Mouse (Mus musculus) T-helper 1 cell (primary cell): ENCODE results near the gene Fhod1.

ENCODE experiments used
- in situ Hi-C: fragments of 300-600 bp; cut with MboI, MseI; formaldehyde crosslinking; loops from one replicate; pipeline ENCODE4 v1.15.1; 2025; ENCODE audit warnings: high pct_unique_total_duplicates

Gene Fhod1

GRCm38 (mm10) chr8:105318662-105319190, 29.0 kb downstream of the Fhod1 start:
- in situ Hi-C loops: no loop called here

GRCm38 (mm10) chr8:105317941-105318340, 29.8 kb downstream of the Fhod1 start:
- in situ Hi-C loops: no loop called here

GRCm38 (mm10) chr8:105315073-105315769, 32.5 kb downstream of the Fhod1 start:
- in situ Hi-C loops: no loop called here

GRCm38 (mm10) chr8:105313622-105314402, 33.9 kb downstream of the Fhod1 start:
- in situ Hi-C loops: no loop called here

- in situ Hi-C loops: no loop called here
These were observed 34.8 kb downstream of the Fhod1 start for GRCm38 (mm10) chr8:105312891-105313481.

GRCm38 (mm10) chr8:105311718-105312117, 36.0 kb downstream of the Fhod1 start:
- in situ Hi-C loops: no loop called here

- in situ Hi-C loops: no loop called here
These were observed 37.6 kb downstream of the Fhod1 start for GRCm38 (mm10) chr8:105310118-105310517.

GRCm38 (mm10) chr8:105309142-105309847, 38.5 kb downstream of the Fhod1 start:
- in situ Hi-C loops: no loop called here

- in situ Hi-C loops: no loop called here
These were observed 39.3 kb downstream of the Fhod1 start for GRCm38 (mm10) chr8:105308428-105308827.

GRCm38 (mm10) chr8:105307670-105308069, 40.1 kb downstream of the Fhod1 start:
- in situ Hi-C loops: no loop called here

GRCm38 (mm10) chr8:105306146-105306691, 41.5 kb downstream of the Fhod1 start:
- in situ Hi-C loops: no loop called here

- in situ Hi-C loops: no loop called here
These were observed 42.3 kb downstream of the Fhod1 start, which contains the start of gene Elmo3 for GRCm38 (mm10) chr8:105305211-105306145. Elmo3 (plus strand) TSS chr8:105305601.

GRCm38 (mm10) chr8:105304325-105305210, 43.2 kb downstream of the Fhod1 start:
- in situ Hi-C loops: no loop called here

- in situ Hi-C loops: no loop called here
These were observed 43.9 kb downstream of the Fhod1 start for GRCm38 (mm10) chr8:105303874-105304273.

GRCm38 (mm10) chr8:105303396-105303795, 44.4 kb downstream of the Fhod1 start:
- in situ Hi-C loops: no loop called here

- in situ Hi-C loops: no loop called here
These were observed 47.8 kb downstream of the Fhod1 start for GRCm38 (mm10) chr8:105299962-105300361.

GRCm38 (mm10) chr8:105298351-105299252, 49.2 kb downstream of the Fhod1 start:
- in situ Hi-C loops: no loop called here

GRCm38 (mm10) chr8:105297511-105298192, 50.1 kb downstream of the Fhod1 start, which contains the start of gene E2f4:
E2f4 (plus strand) TSS chr8:105297663.
- in situ Hi-C loops: no loop called here
